Mouse (Mus musculus): ENCODE measurements around the gene Lrrc49.

The Lrrc49 gene

GRCm38 (mm10) chr9:60687891-60688324 is at the start of gene Lrrc49:
Gene Lrrc49 (minus strand): TSS chr9:60688158.
- peak; percentile 94 for DNase-seq

GRCm38 (mm10) chr9:60734321-60734720 is 46.4 kb upstream of the Lrrc49 start:
- DNase-seq, result no peak

GRCm38 (mm10) chr9:60724968-60725367 is 37.0 kb upstream of the Lrrc49 start:
- no peak for DNase-seq

GRCm38 (mm10) chr9:60719687-60720086 is 31.7 kb upstream of the Lrrc49 start:
- DNase-seq, result no peak

GRCm38 (mm10) chr9:60718284-60718683 is 30.3 kb upstream of the Lrrc49 start:
- DNase-seq, result peak; percentile 74

GRCm38 (mm10) chr9:60715828-60716227 is 27.9 kb upstream of the Lrrc49 start:
- peak; percentile 54 for DNase-seq

GRCm38 (mm10) chr9:60715271-60715670 is 27.3 kb upstream of the Lrrc49 start:
- DNase-seq, result no peak

- peak; percentile 52 for DNase-seq
Observed at GRCm38 (mm10) chr9:60714191-60714590, 26.2 kb upstream of the Lrrc49 start.

- no peak for DNase-seq
Observed at GRCm38 (mm10) chr9:60713616-60714015, 25.7 kb upstream of the Lrrc49 start.

GRCm38 (mm10) chr9:60712771-60713541 is 25.0 kb upstream of the Lrrc49 start, which contains the start of gene Larp6:
Gene Larp6 (plus strand): TSS chr9:60712989.
- peak; percentile 58 for DNase-seq

GRCm38 (mm10) chr9:60712011-60712410 is 24.1 kb upstream of the Lrrc49 start:
- no peak for DNase-seq

- DNase-seq, result no peak
Observed at GRCm38 (mm10) chr9:60709721-60710120, 21.8 kb upstream of the Lrrc49 start.

- DNase-seq, result no peak
Observed at GRCm38 (mm10) chr9:60708606-60709005, 20.6 kb upstream of the Lrrc49 start.

- no peak for DNase-seq
Observed at GRCm38 (mm10) chr9:60707594-60707993, 19.6 kb upstream of the Lrrc49 start.

GRCm38 (mm10) chr9:60699581-60700231 is 11.7 kb upstream of the Lrrc49 start:
- DNase-seq, result no peak

GRCm38 (mm10) chr9:60696271-60696985 is 8.5 kb upstream of the Lrrc49 start:
- DNase-seq, result peak; percentile 41

- peak; percentile 47 for DNase-seq
Observed at GRCm38 (mm10) chr9:60693986-60694385, 6.0 kb upstream of the Lrrc49 start.

- DNase-seq, result no peak
Observed at GRCm38 (mm10) chr9:60692624-60693023, 4.7 kb upstream of the Lrrc49 start.

GRCm38 (mm10) chr9:60687415-60687814 is 543 bp downstream of the Lrrc49 start:
- peak; percentile 51 for DNase-seq

- DNase-seq, result no peak
Observed at GRCm38 (mm10) chr9:60682753-60683152, 5.2 kb downstream of the Lrrc49 start.

- no peak for DNase-seq
Observed at GRCm38 (mm10) chr9:60681005-60681404, 7.0 kb downstream of the Lrrc49 start.

- DNase-seq, result no peak
Observed at GRCm38 (mm10) chr9:60678913-60679312, 9.0 kb downstream of the Lrrc49 start.

- DNase-seq, result no peak
Observed at GRCm38 (mm10) chr9:60676429-60676828, 11.5 kb downstream of the Lrrc49 start.

- DNase-seq, result peak; percentile 12
Observed at GRCm38 (mm10) chr9:60674780-60675179, 13.2 kb downstream of the Lrrc49 start.

Data from lung, postnatal 10 days (tissue).